Mouse (Mus musculus) c-Kit-positive CD71-positive TER-119-negative erythroid progenitor cells, embryonic 14.5 days (primary cell): ENCODE measurements around the gene Tnip3.

Experiments used
- DNase-seq: peaks from one replicate; pipeline ENCODE4 v3.0.0-alpha.2; 2013; ENCODE audit warnings: low read depth

Gene Tnip3

GRCm38 (mm10) chr6:65584870-65585332 is 59.8 kb downstream of the Tnip3 start:
- no peak for DNase-seq

GRCm38 (mm10) chr6:65585333-65586053 is 60.4 kb downstream of the Tnip3 start:
- DNase-seq, result no peak

GRCm38 (mm10) chr6:65588847-65589246 is 63.7 kb downstream of the Tnip3 start:
- no peak for DNase-seq

- no peak for DNase-seq
These were observed 64.9 kb downstream of the Tnip3 start for GRCm38 (mm10) chr6:65590018-65590417.

- DNase-seq, result no peak
These were observed 69.1 kb downstream of the Tnip3 start for GRCm38 (mm10) chr6:65594171-65594570.

GRCm38 (mm10) chr6:65595371-65595770 is 70.3 kb downstream of the Tnip3 start:
- DNase-seq, result no peak

GRCm38 (mm10) chr6:65597056-65597818 is 72.1 kb downstream of the Tnip3 start:
- no peak for DNase-seq

GRCm38 (mm10) chr6:65598522-65598921 is 73.4 kb downstream of the Tnip3 start:
- DNase-seq, result no peak

- DNase-seq, result no peak
These were observed 75.0 kb downstream of the Tnip3 start for GRCm38 (mm10) chr6:65599865-65600739.

- DNase-seq, result no peak
These were observed 75.8 kb downstream of the Tnip3 start for GRCm38 (mm10) chr6:65600887-65601286.

- DNase-seq, result no peak
These were observed 80.7 kb downstream of the Tnip3 start for GRCm38 (mm10) chr6:65605778-65606177.

- DNase-seq, result no peak
These were observed 81.8 kb downstream of the Tnip3 start for GRCm38 (mm10) chr6:65606946-65607345.

- DNase-seq, result no peak
These were observed 86.7 kb downstream of the Tnip3 start for GRCm38 (mm10) chr6:65611834-65612233.

GRCm38 (mm10) chr6:65613924-65614585 is 88.9 kb downstream of the Tnip3 start:
- no peak for DNase-seq

GRCm38 (mm10) chr6:65615641-65616040 is 90.5 kb downstream of the Tnip3 start:
- no peak for DNase-seq

GRCm38 (mm10) chr6:65621260-65621659 is 96.1 kb downstream of the Tnip3 start:
- DNase-seq, result no peak

GRCm38 (mm10) chr6:65623016-65623715 is 98.1 kb downstream of the Tnip3 start:
- no peak for DNase-seq

GRCm38 (mm10) chr6:65630578-65630977 is 105.5 kb downstream of the Tnip3 start:
- no peak for DNase-seq

- DNase-seq, result no peak
These were observed 107.1 kb downstream of the Tnip3 start for GRCm38 (mm10) chr6:65632184-65632583.

GRCm38 (mm10) chr6:65642431-65642830 is 117.3 kb downstream of the Tnip3 start:
- DNase-seq, result no peak

- DNase-seq, result no peak
These were observed 119.0 kb downstream of the Tnip3 start for GRCm38 (mm10) chr6:65644110-65644509.
